Mouse (Mus musculus) effector memory CD4-positive, alpha-beta T cell, adult 7 months (primary cell): Measurements from ENCODE around the gene Mlana. TPM values are rescaled to one million over a fixed set of nuclear protein-coding genes. Genes with fewer than 3 reads are reported as not detected.

Experiments used
- polyA plus RNA-seq: library from polyadenylated mRNA; unstranded; fragments of 100-300 nt; shearing (Covaris generic); gene quantifications from one replicate; pipeline ENCODE4 v1.2.1, GENCODE M21; 2017

The Mlana gene
- 3.3 TPM for polyA plus RNA-seq

GRCm38 (mm10) chr19:29697245-29697874, at the start of gene Mlana:
Gene Mlana (plus strand): TSS chr19:29697824.

Other genes starting within 250 kb of the Mlana start
- 49.1 TPM for gene Ric1, start 175.5 kb upstream of the Mlana start, polyA plus RNA-seq
- gene Ermp1, start 49.4 kb upstream of the Mlana start, polyA plus RNA-seq = 46.7 TPM
- gene 9930021J03Rik, start 108.2 kb downstream of the Mlana start, polyA plus RNA-seq = 17.4 TPM
- 18.8 TPM for gene Ranbp6, start 115.2 kb downstream of the Mlana start, polyA plus RNA-seq
- 0.76 TPM for gene Il33, start 227.3 kb downstream of the Mlana start, polyA plus RNA-seq